In the genomic region with DNA sequence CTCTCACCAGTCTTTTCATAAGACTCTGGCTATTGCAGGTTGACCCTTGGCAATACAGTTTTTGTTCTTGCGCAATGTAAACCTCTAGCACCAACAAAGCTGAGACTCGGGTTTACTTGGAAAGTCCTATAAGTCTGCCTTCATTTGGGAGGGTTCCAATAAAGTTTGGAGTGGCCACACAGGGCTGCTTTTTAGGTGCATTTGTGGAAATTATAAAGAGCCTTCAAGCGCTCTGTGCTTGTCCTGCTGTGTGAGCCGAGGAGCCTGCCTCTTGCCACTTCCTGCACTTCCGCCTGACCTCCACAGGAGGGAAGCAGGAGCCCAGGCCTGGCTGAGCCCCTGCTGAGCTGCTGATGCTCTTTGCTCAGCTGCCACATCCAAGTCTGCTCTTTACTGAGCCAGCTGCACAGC, we compare ENCODE assay signal across 9 mouse cellular contexts. TPM values are rescaled to one million over a fixed set of nuclear protein-coding genes. Genes with fewer than 3 reads are reported as not detected.
DNase-seq lines count a peak whose midpoint lies in the region; ATAC-seq lines count a peak whose summit lies in the region.
"Had no signal": no experiment of that assay in that cellular context is flagged by ENCODE, and none has a peak within 500 bp of the region (broad histone marks: within the 10 kb centered on the region; RNA-seq: fewer than 3 reads in every experiment).

No protein-coding gene starts in this region.

- H3K36me3 ChIP-seq in heart, embryonic 15.5 days, result peaks cover 9% of the 10 kb centered on the region; the same call in 1 of the 2 replicates
- peaks cover 6% of the 10 kb centered on the region; the same call in 1 of the 2 replicates for H3K36me3 ChIP-seq in splenic B cell, adult 2 months (ENCODE audit: control insufficient read depth, insufficient read depth, low read length, poor library complexity, severe bottlenecking)

- no peak overlapping the region for H3K4me3 ChIP-seq in heart, embryonic 15.5 days
- H3K4me3 ChIP-seq: erythroblast, embryonic 14.5 days had no signal

- peak; percentile 35; the same call in 1 of the 2 replicates for ATAC-seq in heart, embryonic 15.5 days (replicated peaks; ENCODE audit: insufficient number of reproducible peaks, insufficient read depth, low FRiP score, low read depth)

- no peak overlapping the region for H3K9ac ChIP-seq in heart, embryonic 15.5 days

- H3K27ac ChIP-seq in heart, embryonic 15.5 days, result no peak overlapping the region

- H3K27me3 ChIP-seq in heart, embryonic 15.5 days, result peaks cover 15% of the 10 kb centered on the region
- no peaks in the 10 kb centered on the region for H3K27me3 ChIP-seq in splenic B cell, adult 2 months (ENCODE audit: control insufficient read depth, insufficient read depth, low read length, poor library complexity, severe bottlenecking)

- peak; percentile 70 for DNase-seq in urinary bladder, postnatal 14 days (ENCODE audit: low spot score)
- DNase-seq in urinary bladder, adult 2 months (ENCODE audit: low spot score), result no peak
- DNase-seq in embryo, embryonic 11 days, result peak; percentile 82
- DNase-seq in kidney, postnatal 10 days, result peak; percentile 83
- DNase-seq in lung, postnatal 4 days, result peak; percentile 76 to 77
- DNase-seq in splenic B cell, adult 2 months (ENCODE audit: low read depth, low spot score), result peak; percentile 28
- DNase-seq in layer of hippocampus, adult 9-11 months, result no peak

- no peaks in the 10 kb centered on the region for H3K9me3 ChIP-seq in heart, embryonic 15.5 days (replicated peaks)

- 29% methylated on average over 5 of the region's 5 CpGs for WGBS in heart, embryonic 15.5 days

- H3K4me1 ChIP-seq in heart, embryonic 15.5 days (replicated peaks), result no peaks in the 10 kb centered on the region

- no peak overlapping the region for H3K4me2 ChIP-seq in heart, embryonic 15.5 days

RNA-seq across cellular contexts. Expression of a gene that starts 6.8 kb away (rescaled TPM):
- polyA plus RNA-seq in urinary bladder, adult 2 months (2012; rRNA removed), result 12.8 and 14.0 TPM in 2 replicates
- 3.8 and 6.5 TPM in 2 replicates for polyA plus RNA-seq in heart, embryonic 15.5 days (2015; fragmentation: Nextera tagmentation; extraction: Ambion mirVana)

RNA-seq across cellular contexts. Expression of a gene that starts 6.9 kb away (rescaled TPM):
- polyA plus RNA-seq in urinary bladder, adult 2 months (2012; rRNA removed), result 36.3 and 40.9 TPM in 2 replicates
- 41.0 and 54.5 TPM in 2 replicates for polyA plus RNA-seq in heart, embryonic 15.5 days (2015; fragmentation: Nextera tagmentation; extraction: Ambion mirVana)

RNA-seq across cellular contexts. Expression of a gene that starts 8.6 kb away (rescaled TPM):
- 18.1 and 18.5 TPM in 2 replicates for polyA plus RNA-seq in urinary bladder, adult 2 months (2012; rRNA removed)
- polyA plus RNA-seq in heart, embryonic 15.5 days (2015; fragmentation: Nextera tagmentation; extraction: Ambion mirVana), result 1.1 and 2.2 TPM in 2 replicates
- polyA plus RNA-seq: erythroblast, embryonic 14.5 days had no signal

RNA-seq across cellular contexts. Expression of a gene that starts 10.0 kb away (rescaled TPM):
- polyA plus RNA-seq in urinary bladder, adult 2 months (2012; rRNA removed), result 3.0 and 3.4 TPM in 2 replicates
- 0.08 and 0.34 TPM in 2 replicates for polyA plus RNA-seq in heart, embryonic 15.5 days (2015; fragmentation: Nextera tagmentation; extraction: Ambion mirVana)
- polyA plus RNA-seq: erythroblast, embryonic 14.5 days had no signal

RNA-seq across cellular contexts. Expression of a gene that starts 31.3 kb away (rescaled TPM):
- polyA plus RNA-seq in urinary bladder, adult 2 months (2012; rRNA removed), result 14.4 and 18.1 TPM in 2 replicates
- 7.1 and 9.0 TPM in 2 replicates for polyA plus RNA-seq in heart, embryonic 15.5 days (2015; fragmentation: Nextera tagmentation; extraction: Ambion mirVana)

Comparison
In these comparisons a context has a peak if more than half of its experiments do, and no peak if none do; other contexts are left out.
1. DNase-seq: peak in urinary bladder, postnatal 14 days (single experiment), embryo, embryonic 11 days (single experiment), kidney, postnatal 10 days (single experiment), lung, postnatal 4 days (2 of 2) and splenic B cell, adult 2 months (single experiment); none in urinary bladder, adult 2 months (single experiment) and layer of hippocampus, adult 9-11 months (single experiment).